Mouse (Mus musculus) bone marrow, adult 2 months (tissue): ENCODE results near the gene Polh. TPM values are rescaled to one million over a fixed set of nuclear protein-coding genes. Genes with fewer than 3 reads are reported as not detected.

Experiments used
- H3K27ac ChIP-seq: fragments of 200-500 bp; 2 replicates; pipeline ENCODE4 v1.5.1; 2012; ENCODE audit warnings: low read depth, mild to moderate bottlenecking, control low read depth, inconsistent platforms, low read length; ENCODE audit not compliant: control insufficient read depth, poor library complexity, insufficient read depth
- H3K4me1 ChIP-seq: fragments of 200-500 bp; 2 replicates; pipeline ENCODE4 v1.6.1; 2011; ENCODE audit warnings: low read length; ENCODE audit not compliant: control insufficient read depth, insufficient read depth
- H3K4me3 ChIP-seq: fragments of 200-500 bp; replicated peaks from 2 replicates; pipeline ENCODE3; 2011; ENCODE audit warnings: mild to moderate bottlenecking, low read depth, low read length, control low read depth; ENCODE audit not compliant: control insufficient read depth
- CTCF ChIP-seq: fragments of 200-500 bp; IDR thresholded peaks from 2 replicates; pipeline ENCODE4 v1.5.1; 2011; ENCODE audit warnings: low read length, control low read depth; ENCODE audit not compliant: control insufficient read depth, insufficient read depth
- POLR2A ChIP-seq: fragments of 200-500 bp; IDR thresholded peaks from 2 replicates; pipeline ENCODE4 v1.6.1; 2011; ENCODE audit warnings: low read depth, mild to moderate bottlenecking, control low read depth, low read length, borderline replicate concordance; ENCODE audit not compliant: control insufficient read depth
- WGBS: fragments of 180-500 bp; shearing (Covaris S2); methylation state at CpG from one replicate; pipeline ENCODE4 v1.1.7; 2018; 5-methylcytosine and 5-hydroxymethylcytosine counted together
- polyA plus RNA-seq: library from polyadenylated mRNA; stranded (reverse); fragments of >200 nt; gene quantifications from 2 replicates; pipeline ENCODE4 v1.2.4, GENCODE M21; 2011; ENCODE audit warnings: low replicate concordance; ENCODE audit not compliant: missing spikeins, insufficient read depth, insufficient read length

The Polh gene
- 17.3 and 23.2 TPM in 2 replicates for polyA plus RNA-seq

- peaks cover 1% of the 10 kb centered on the region; the same call in 1 of the 2 replicates for H3K4me1 ChIP-seq
- under 1% methylated on average over 66 of the region's 66 CpGs for WGBS
Measured at GRCm38 (mm10) chr17:46202421-46203071, at the start of gene Polh, which contains the start of gene Xpo5. Gene Polh (minus strand): TSS chr17:46202645. Gene Xpo5 (plus strand): TSS chr17:46202782.

DNA sequence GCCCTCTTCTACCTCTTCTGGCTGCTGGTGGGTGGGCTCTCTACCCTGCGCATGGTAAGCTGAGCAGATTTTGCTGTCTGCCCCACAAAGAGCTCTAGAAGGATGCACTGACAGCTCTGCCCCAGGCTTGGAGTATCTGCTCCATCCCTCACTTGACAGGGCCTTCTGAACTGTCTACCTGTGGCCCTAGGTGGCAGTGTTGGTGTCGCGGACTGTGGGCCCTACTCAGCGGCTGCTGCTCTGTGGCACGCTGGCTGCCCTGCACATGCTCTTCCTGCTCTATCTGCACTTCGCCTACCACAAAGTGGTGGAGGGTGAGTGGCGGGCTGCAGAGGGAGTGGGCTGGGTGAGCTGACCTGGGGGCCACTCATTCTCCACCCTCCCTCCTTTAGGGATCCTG is 48.7 kb upstream of the Polh start:
- Histone ChIP-seq H3K27ac (no peak overlapping the region), H3K4me1 (peaks cover 4% of the 10 kb centered on the region), H3K4me3 (no peak overlapping the region)
- TF ChIP-seq POLR2A = no peak
- no peak for TF ChIP-seq CTCF
- WGBS = 78% methylated on average over 7 of the region's 7 CpGs

More at GRCm38 (mm10) chr17:46202421-46203071, at the start of gene Polh, which contains the start of gene Xpo5:
- TF ChIP-seq CTCF (no peak), POLR2A (peak; percentile 74; the same call in 1 of the 2 replicates)
- Histone ChIP-seq H3K27ac (peak within 1 kb of the TSS; percentile 86), H3K4me3 (peak within 1 kb of the TSS; percentile 94)

DNA sequence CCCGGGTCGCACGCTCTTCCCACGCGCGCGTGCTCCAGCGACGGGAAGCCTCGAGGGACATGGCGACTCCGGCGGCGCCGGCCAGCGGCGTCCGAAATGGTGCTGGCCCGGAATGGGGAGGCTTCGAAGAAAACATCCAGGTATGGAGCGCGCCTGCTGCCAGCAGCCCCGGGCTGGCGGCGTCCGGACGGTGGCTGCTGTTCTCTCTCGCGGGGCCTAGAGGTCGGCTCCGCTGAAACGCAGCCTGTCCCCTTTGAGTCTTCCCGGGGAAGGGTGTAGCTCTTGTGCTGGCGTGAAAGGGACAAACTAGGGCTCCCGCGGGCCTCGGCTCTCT is 45.7 kb upstream of the Polh start:
- peak overlapping the region; percentile 92 for H3K27ac ChIP-seq
- H3K4me3 ChIP-seq = peak overlapping the region; percentile 96
- WGBS = under 1% methylated on average over 37 of the region's 37 CpGs
- TF ChIP-seq CTCF (no peak), POLR2A (no peak)
- H3K4me1 ChIP-seq = peaks cover 4% of the 10 kb centered on the region

DNA sequence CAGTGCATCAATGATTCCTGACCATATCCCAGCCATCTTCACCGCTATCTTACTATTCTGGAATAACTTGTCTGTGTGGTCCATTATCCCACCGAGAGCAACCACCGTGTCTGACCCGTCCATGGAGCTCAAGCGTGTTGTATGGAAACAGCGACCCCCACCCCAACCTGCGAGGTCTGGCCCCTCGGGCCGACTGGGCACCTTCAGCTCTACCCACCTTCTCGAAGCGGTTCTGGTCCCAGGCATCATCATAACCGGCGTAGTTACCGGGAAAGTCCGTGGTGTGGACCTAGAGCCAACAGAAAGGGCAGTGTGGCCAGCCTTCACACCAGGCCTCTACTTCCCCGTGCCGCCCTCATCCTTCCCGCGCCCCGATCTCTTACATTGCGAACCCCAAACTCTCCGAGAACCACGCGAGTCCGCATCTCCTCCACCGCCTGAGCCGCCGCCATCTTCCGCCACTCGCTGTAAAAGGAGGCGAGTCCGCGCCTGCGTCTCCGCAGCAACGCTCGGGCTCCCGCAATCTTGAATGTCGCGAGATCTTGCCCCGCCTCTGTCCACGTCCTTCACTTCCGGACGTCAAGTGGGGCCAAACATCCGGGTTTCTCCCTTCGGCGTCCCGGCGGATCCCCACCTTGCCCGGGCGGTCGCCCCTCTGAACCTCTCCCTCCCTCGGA is 45.2 kb upstream of the Polh start, which contains the start of the genes Polr1c and Yipf3:
Gene Polr1c (minus strand): TSS at position 543 of the 677 bp plus-strand sequence.
Gene Yipf3 (plus strand): TSS at position 569 of the 677 bp plus-strand sequence.
- TF ChIP-seq CTCF (no peak; the same call in 1 of the 2 replicates), POLR2A (peak; percentile 82; the same call in 1 of the 2 replicates)
- Histone ChIP-seq H3K4me1 (peaks cover 4% of the 10 kb centered on the region), H3K4me3 (peak within 1 kb of the TSS; percentile 96), H3K27ac (peak within 1 kb of the TSS; percentile 92)
- WGBS = under 1% methylated on average over 53 of the region's 53 CpGs

DNA sequence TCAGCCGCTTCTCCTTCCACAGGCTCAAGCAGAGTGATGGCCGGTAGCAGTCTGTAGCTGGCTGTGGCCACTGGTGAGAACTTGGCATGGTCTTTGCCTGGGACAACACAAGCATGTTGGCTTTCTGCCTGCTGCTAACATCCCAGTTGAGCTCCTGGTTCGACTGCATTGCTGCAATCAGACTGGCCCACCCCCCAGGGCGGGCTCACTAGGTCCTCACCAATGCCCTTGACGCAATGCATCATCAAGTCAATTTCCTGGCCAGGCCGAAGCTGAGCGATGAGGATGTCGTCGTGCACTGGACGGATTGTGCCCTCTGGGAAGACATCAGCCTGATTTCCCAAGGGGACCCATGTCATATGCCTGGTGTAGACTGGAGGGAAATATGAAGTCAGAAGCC is 42.1 kb upstream of the Polh start:
- TF ChIP-seq CTCF = no peak
- no peak for TF ChIP-seq POLR2A
- no peak overlapping the region for H3K27ac ChIP-seq
- 79% methylated on average over 10 of the region's 10 CpGs for WGBS
- H3K4me3 ChIP-seq = no peak overlapping the region
- peaks cover 4% of the 10 kb centered on the region for H3K4me1 ChIP-seq

- no peak overlapping the region for H3K4me3 ChIP-seq
- WGBS = 87% methylated on average over 2 of the region's 2 CpGs
- peaks cover 4% of the 10 kb centered on the region for H3K4me1 ChIP-seq
- TF ChIP-seq CTCF (no peak), POLR2A (no peak)
- H3K27ac ChIP-seq = no peak overlapping the region
Measured at GRCm38 (mm10) chr17:46243624-46244023, 41.2 kb upstream of the Polh start.

DNA sequence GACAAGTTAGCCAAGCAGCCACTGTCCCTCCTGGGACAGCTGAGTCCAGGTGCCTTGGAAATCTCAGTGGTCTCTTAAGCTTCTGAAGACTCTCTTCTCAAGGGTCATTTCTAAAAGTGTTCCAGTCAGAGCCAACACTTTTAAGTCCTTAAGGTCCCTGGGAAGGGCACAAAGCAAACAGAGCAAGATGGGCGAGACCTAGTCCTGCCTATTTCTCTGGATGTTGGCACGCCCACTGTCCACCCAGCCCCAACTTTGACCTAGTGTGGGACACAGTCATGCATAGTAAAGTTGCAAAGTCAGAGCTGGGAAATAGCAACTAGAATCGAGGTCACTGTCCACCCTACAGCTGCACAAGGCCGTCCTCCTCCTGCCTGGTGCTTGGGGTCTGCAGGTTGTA is 40.5 kb upstream of the Polh start:
- 81% methylated on average over 4 of the region's 4 CpGs for WGBS
- Histone ChIP-seq H3K4me3 (no peak overlapping the region), H3K4me1 (peaks cover 4% of the 10 kb centered on the region), H3K27ac (no peak overlapping the region)
- no peak for TF ChIP-seq CTCF
- no peak for TF ChIP-seq POLR2A

- Histone ChIP-seq H3K4me1 (peaks cover 4% of the 10 kb centered on the region), H3K27ac (no peak overlapping the region), H3K4me3 (no peak overlapping the region)
- 86% methylated on average over 13 of the region's 13 CpGs for WGBS
- no peak for TF ChIP-seq POLR2A
- no peak for TF ChIP-seq CTCF
Measured at GRCm38 (mm10) chr17:46242274-46242673, 39.8 kb upstream of the Polh start.
